ENCODE assay signal across 8 mouse cellular contexts in the genomic region with DNA sequence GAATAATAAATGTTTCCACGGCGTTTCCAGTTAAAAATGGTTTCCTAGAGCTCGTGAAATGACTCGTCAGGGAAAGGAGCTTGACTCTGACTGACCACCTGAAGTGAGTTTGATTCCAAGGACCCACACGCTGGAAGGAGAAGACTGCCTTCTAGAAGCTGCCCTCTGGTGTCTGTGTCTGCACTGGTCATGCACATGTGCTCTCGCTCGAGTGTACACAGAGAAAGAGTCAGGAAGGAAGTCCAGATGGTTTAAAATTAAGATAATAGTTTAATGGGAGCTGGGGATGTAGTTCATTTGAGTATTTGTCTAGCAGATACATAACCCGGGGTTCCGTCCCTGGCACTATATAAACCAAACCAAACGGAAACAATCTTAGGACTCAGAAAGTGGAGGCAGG. TPM values are rescaled to one million over a fixed set of nuclear protein-coding genes. Genes with fewer than 3 reads are reported as not detected.
DNase-seq lines count a peak whose midpoint lies in the region; ATAC-seq and TF ChIP-seq lines count a peak whose summit lies in the region.
"Had no signal": no experiment of that assay in that cellular context is flagged by ENCODE, and none has a peak within 500 bp of the region (broad histone marks: within the 10 kb centered on the region; RNA-seq: fewer than 3 reads in every experiment).

No protein-coding gene starts in this region.

- no peaks in the 10 kb centered on the region for H3K36me3 ChIP-seq in kidney, adult 2 months (ENCODE audit: control insufficient read depth, insufficient read depth, low read length)
- peaks cover 55% of the 10 kb centered on the region for H3K36me3 ChIP-seq in E14TG2a.4 (ENCODE audit: insufficient read depth, low read length)
- H3K36me3 ChIP-seq in embryonic facial prominence, embryonic 10.5 days (replicated peaks), result peaks cover 31% of the 10 kb centered on the region
- peaks cover 11% of the 10 kb centered on the region for H3K36me3 ChIP-seq in liver, embryonic 16.5 days (ENCODE audit: control insufficient read depth, insufficient read depth)

- no peak for DNase-seq in kidney, adult 2 months
- DNase-seq in kidney, postnatal 10 days, result no peak
- no peak for DNase-seq in embryonic facial prominence, embryonic 10.5 days (ENCODE audit: low spot score)
- DNase-seq in layer of hippocampus, adult 9-10 months (ENCODE audit: low spot score), result no peak
- no peak for DNase-seq in urinary bladder, adult 18-20 months (ENCODE audit: low spot score in 2 of 2)
- DNase-seq: adrenal gland, postnatal 25 days had no signal

- H3K4me2 ChIP-seq in liver, embryonic 16.5 days (ENCODE audit: low read depth, low read length), result peak overlapping the region; percentile 96

- ATAC-seq in liver, embryonic 16.5 days (ENCODE audit: low read depth), result no peak

- H3K27ac ChIP-seq in kidney, adult 2 months (ENCODE audit: insufficient read depth, low read depth, low read length), result no peak overlapping the region
- no peak overlapping the region for H3K27ac ChIP-seq in embryonic facial prominence, embryonic 10.5 days (replicated peaks)
- H3K27ac ChIP-seq in liver, embryonic 16.5 days (ENCODE audit: low read length), result no peak overlapping the region

- no peak overlapping the region for H3K4me3 ChIP-seq in kidney, adult 2 months (ENCODE audit: insufficient read depth, low read depth, low read length)
- H3K4me3 ChIP-seq in E14TG2a.4 (replicated peaks; ENCODE audit: low read length), result peak overlapping the region; percentile 96
- peak overlapping the region; percentile 91; the same call in 1 of the 2 replicates for H3K4me3 ChIP-seq in embryonic facial prominence, embryonic 10.5 days
- H3K4me3 ChIP-seq in liver, embryonic 16.5 days (ENCODE audit: low read depth, low read length), result peak overlapping the region; percentile 87; the same call in 1 of the 2 replicates

- no peaks in the 10 kb centered on the region for H3K27me3 ChIP-seq in kidney, adult 2 months (replicated peaks; ENCODE audit: control insufficient read depth, insufficient read depth, low read length)
- no peaks in the 10 kb centered on the region for H3K27me3 ChIP-seq in E14TG2a.4 (ENCODE audit: insufficient read depth, low read length)
- H3K27me3 ChIP-seq in embryonic facial prominence, embryonic 10.5 days (replicated peaks; ENCODE audit: low read depth, poor library complexity, severe bottlenecking), result no peaks in the 10 kb centered on the region
- H3K27me3 ChIP-seq in liver, embryonic 16.5 days (ENCODE audit: control insufficient read depth, insufficient read depth, low read depth, low read length), result no peaks in the 10 kb centered on the region

- no peaks in the 10 kb centered on the region for H3K9me3 ChIP-seq in E14TG2a.4 (ENCODE audit: low read length)
- no peaks in the 10 kb centered on the region for H3K9me3 ChIP-seq in embryonic facial prominence, embryonic 10.5 days
- H3K9me3 ChIP-seq in liver, embryonic 16.5 days (replicated peaks; ENCODE audit: control insufficient read depth, low read length), result no peaks in the 10 kb centered on the region

- WGBS in kidney, adult 2 months, result 53% methylated on average over 10 of the region's 10 CpGs
- WGBS in embryonic facial prominence, embryonic 10.5 days, result 77% methylated on average over 10 of the region's 10 CpGs
- 29% methylated on average over 10 of the region's 10 CpGs for WGBS in liver, embryonic 16.5 days (ENCODE audit: insufficient replicate concordance)

- H3K4me1 ChIP-seq in kidney, adult 2 months (ENCODE audit: control insufficient read depth, insufficient read depth, low read length), result no peaks in the 10 kb centered on the region
- peaks cover 56% of the 10 kb centered on the region for H3K4me1 ChIP-seq in E14TG2a.4 (replicated peaks; ENCODE audit: low read depth, low read length)
- H3K4me1 ChIP-seq in embryonic facial prominence, embryonic 10.5 days, result peaks cover 27% of the 10 kb centered on the region
- H3K4me1 ChIP-seq in liver, embryonic 16.5 days (ENCODE audit: control insufficient read depth, low read depth, low read length), result peaks cover 21% of the 10 kb centered on the region

- H3K9ac ChIP-seq in liver, embryonic 16.5 days (ENCODE audit: low read depth, low read length), result no peak overlapping the region

- TF ChIP-seq POLR2A in kidney, adult 2 months (IDR thresholded peaks at IDR 0.05; ENCODE audit: low read depth, low read length), result no peak

- peak; percentile 31 for TF ChIP-seq CTCF in kidney, adult 2 months (conservative IDR thresholded peaks at IDR 0.05; ENCODE audit: insufficient read depth, insufficient read length, low read depth, low read length)
- no peak for TF ChIP-seq CTCF in E14TG2a.4 (conservative IDR thresholded peaks at IDR 0.05; ENCODE audit: low read length)

RNA-seq across cellular contexts. Expression of a gene that starts 1.0 kb away (rescaled TPM):
- 11.5 and 17.2 TPM in 2 replicates for polyA plus RNA-seq in kidney, adult 2 months (2012; rRNA removed)
- 25.6 and 25.9 TPM in 2 replicates for polyA plus RNA-seq in embryonic facial prominence, embryonic 10.5 days (2016; fragmentation: Nextera tagmentation; extraction: Ambion mirVana)
- polyA plus RNA-seq in liver, embryonic 16.5 days (2015; fragmentation: Nextera tagmentation; extraction: Ambion mirVana), result 2.7 TPM in 2 replicates

RNA-seq across cellular contexts. Expression of a gene that starts 10.4 kb away (rescaled TPM):
- 2,111 and 2,511 TPM in 2 replicates for polyA plus RNA-seq in kidney, adult 2 months (2012; rRNA removed)
- polyA plus RNA-seq in embryonic facial prominence, embryonic 10.5 days (2016; fragmentation: Nextera tagmentation; extraction: Ambion mirVana), result 15,960 and 16,856 TPM in 2 replicates
- 6,197 and 6,568 TPM in 2 replicates for polyA plus RNA-seq in liver, embryonic 16.5 days (2015; fragmentation: Nextera tagmentation; extraction: Ambion mirVana)
